Mouse (Mus musculus) lung, embryonic 16.5 days (tissue): ENCODE data around the gene Stk24. TPM values are rescaled to one million over a fixed set of nuclear protein-coding genes. Genes with fewer than 3 reads are reported as not detected.

Source experiments
- ATAC-seq: fragments of 200-750 bp; cut with Nextera tagmentation; 2 replicates; pipeline ENCODE4 v1.8.0; 2017; ENCODE audit warnings: low read depth, mild to moderate bottlenecking, moderate library complexity
- H3K27ac ChIP-seq: fragments of 300-500 bp; sonication (generic); 2 replicates; pipeline ENCODE4 v1.5.1; 2014; ENCODE audit warnings: mild to moderate bottlenecking, control low read depth, low read length
- H3K27me3 ChIP-seq: fragments of 300-500 bp; sonication (generic); 2 replicates; pipeline ENCODE4 v1.6.1; 2014; ENCODE audit warnings: low read depth, low read length, mixed read lengths; ENCODE audit not compliant: control insufficient read depth, insufficient read depth
- H3K36me3 ChIP-seq: fragments of 300-500 bp; sonication (generic); 2 replicates; pipeline ENCODE4 v1.6.1; 2014; ENCODE audit warnings: low read length; ENCODE audit not compliant: control insufficient read depth, insufficient read depth
- H3K4me1 ChIP-seq: fragments of 300-500 bp; sonication (generic); replicated peaks from 2 replicates; pipeline ENCODE4 v1.6.1; 2014; ENCODE audit warnings: low read length, mixed read lengths; ENCODE audit not compliant: control insufficient read depth, insufficient read depth
- H3K4me2 ChIP-seq: fragments of 300-500 bp; sonication (generic); 2 replicates; pipeline ENCODE4 v1.6.1; 2014; ENCODE audit warnings: low read depth, low read length, control low read depth
- H3K4me3 ChIP-seq: fragments of 300-500 bp; sonication (generic); 2 replicates; pipeline ENCODE4 v1.5.1; 2014; ENCODE audit warnings: mild to moderate bottlenecking, low read length, control low read depth
- H3K9ac ChIP-seq: fragments of 300-500 bp; sonication (generic); 2 replicates; pipeline ENCODE4 v1.6.1; 2014; ENCODE audit warnings: low read length, control low read depth
- H3K9me3 ChIP-seq: fragments of 300-500 bp; sonication (generic); 2 replicates; pipeline ENCODE4 v1.6.1; 2016; ENCODE audit warnings: low read length; ENCODE audit not compliant: control insufficient read depth
- WGBS: fragments of 180-500 bp; shearing (Covaris S2); extraction: QIAGEN DNeasy Blood & Tissue Kit; methylation state at CpG from one replicate; pipeline ENCODE4 v1.1.7; 2014; 5-methylcytosine and 5-hydroxymethylcytosine counted together
- polyA plus RNA-seq: library from polyadenylated mRNA; unstranded; fragments of >200 nt; fragmentation: Nextera tagmentation; extraction: Ambion mirVana; gene quantifications from 2 replicates; pipeline ENCODE4 v1.2.1, GENCODE M21; 2015

The Stk24 gene
- polyA plus RNA-seq, 1 experiment from 2014 or later, result 35.9 TPM

- no peaks in the 10 kb centered on the region for H3K9me3 ChIP-seq
- peaks cover 51% of the 10 kb centered on the region for H3K4me1 ChIP-seq
- H3K4me2 ChIP-seq, result no peak overlapping the region
- 68% methylated on average over 5 of the region's 5 CpGs for WGBS
- peak overlapping the region; percentile 14 for H3K27ac ChIP-seq
- H3K9ac ChIP-seq, result no peak overlapping the region
- H3K27me3 ChIP-seq, result no peaks in the 10 kb centered on the region
- H3K36me3 ChIP-seq, result no peaks in the 10 kb centered on the region
- no peak overlapping the region for H3K4me3 ChIP-seq
- ATAC-seq, result no peak
Observed at GRCm38 (mm10) chr14:121371911-121372820, 7.6 kb downstream of the Stk24 start.

- no peak for ATAC-seq
- Histone ChIP-seq H3K27me3 (no peaks in the 10 kb centered on the region), H3K4me3 (no peak overlapping the region), H3K4me2 (no peak overlapping the region), H3K36me3 (0 out of 2 replicates have a peak, but pooled peaks cover 2% of the 10 kb centered on the region), H3K9me3 (no peaks in the 10 kb centered on the region), H3K9ac (no peak overlapping the region), H3K27ac (no peak overlapping the region), H3K4me1 (peaks cover 57% of the 10 kb centered on the region)
- 53% methylated on average over 5 of the region's 5 CpGs for WGBS
Observed at GRCm38 (mm10) chr14:121369385-121369784, 10.4 kb downstream of the Stk24 start.

DNA sequence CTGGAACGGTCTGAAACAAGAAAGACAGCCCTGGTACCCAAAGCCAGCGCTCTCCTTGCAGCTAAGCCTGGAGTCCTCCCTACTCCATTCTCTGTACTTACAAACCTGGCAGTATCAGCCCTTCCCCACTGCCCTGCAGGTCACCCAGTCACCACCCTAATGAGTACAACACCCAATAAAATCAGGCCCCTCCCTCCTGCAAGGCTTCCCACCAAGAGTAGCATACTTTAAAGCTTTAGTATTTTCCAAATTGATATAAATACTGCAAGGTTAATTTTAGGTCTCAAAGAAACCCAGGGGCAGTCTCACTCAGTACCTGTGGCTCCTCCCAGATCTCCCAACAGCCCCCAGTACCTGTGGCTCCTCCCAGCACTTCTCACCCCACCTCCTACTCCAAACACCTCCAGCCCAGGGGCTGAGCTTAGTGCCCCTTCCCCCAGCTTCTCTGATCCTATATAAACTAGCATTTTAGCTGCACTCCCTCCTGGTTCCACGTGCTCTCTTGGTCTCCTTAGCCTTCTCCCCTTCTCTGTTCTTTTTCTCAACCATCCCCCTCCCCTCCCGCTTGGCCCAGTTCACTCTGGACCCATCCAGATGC, 11.6 kb downstream of the Stk24 start:
- Histone ChIP-seq H3K4me2 (no peak overlapping the region), H3K9me3 (no peaks in the 10 kb centered on the region), H3K9ac (peak overlapping the region; percentile 21; the same call in 1 of the 2 replicates), H3K4me1 (peaks cover 59% of the 10 kb centered on the region), H3K4me3 (no peak overlapping the region), H3K27me3 (no peaks in the 10 kb centered on the region), H3K36me3 (0 out of 2 replicates have a peak, but pooled peaks cover 2% of the 10 kb centered on the region), H3K27ac (peak overlapping the region; percentile 45; the same call in 1 of the 2 replicates)
- ATAC-seq, result peak; percentile 20; the same call in 1 of the 2 replicates
- 50% methylated on average over 4 of the region's 4 CpGs for WGBS

DNA sequence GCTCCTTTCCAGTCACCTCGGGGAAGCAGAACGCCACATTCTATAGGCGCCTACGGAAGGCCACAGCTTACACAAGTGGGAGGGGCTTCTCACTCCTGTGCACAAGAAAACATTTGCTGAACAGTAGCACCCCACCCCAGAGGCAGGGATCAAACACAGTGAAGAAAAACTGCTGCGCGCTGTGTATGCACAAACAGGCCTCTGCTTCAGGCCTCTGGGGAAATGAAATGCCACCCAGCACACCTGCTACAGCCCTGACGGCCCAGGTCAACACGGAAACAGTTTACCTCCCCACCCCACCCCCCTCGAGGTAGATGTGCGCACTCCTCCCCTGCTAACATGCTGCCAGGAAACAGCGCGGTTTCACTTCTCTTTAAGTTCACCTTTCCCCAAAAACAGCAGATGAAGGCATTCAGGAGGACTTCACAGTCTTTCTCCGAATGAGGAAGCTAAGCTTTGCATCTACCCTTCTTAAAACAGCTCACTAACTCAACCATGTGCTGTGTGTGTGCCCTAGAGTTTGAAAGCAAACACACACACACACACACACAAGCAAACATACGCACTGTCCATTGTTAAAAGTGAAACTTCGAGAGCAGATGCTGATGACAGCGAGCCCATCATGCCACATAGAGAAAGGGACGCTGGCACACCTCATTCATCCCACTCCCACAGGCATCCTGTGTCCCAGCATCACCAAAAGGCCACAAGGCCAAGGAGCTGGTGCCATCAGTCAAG, 13.7 kb downstream of the Stk24 start:
- Histone ChIP-seq H3K9ac (peak overlapping the region; percentile 12; the same call in 1 of the 2 replicates), H3K4me2 (0 out of 2 replicates have a peak overlapping the region, but pooled peaks have one; percentile 15), H3K9me3 (no peaks in the 10 kb centered on the region), H3K36me3 (0 out of 2 replicates have a peak, but pooled peaks cover 2% of the 10 kb centered on the region), H3K4me1 (peaks cover 68% of the 10 kb centered on the region), H3K27me3 (no peaks in the 10 kb centered on the region), H3K4me3 (no peak overlapping the region), H3K27ac (no peak overlapping the region)
- 41% methylated on average over 17 of the region's 17 CpGs for WGBS
- ATAC-seq, result 0 out of 2 replicates have a peak, but pooled peaks have one; percentile 6

GRCm38 (mm10) chr14:121365390-121365789, 14.4 kb downstream of the Stk24 start:
- H3K4me2 ChIP-seq, result no peak overlapping the region
- no peaks in the 10 kb centered on the region for H3K27me3 ChIP-seq
- H3K27ac ChIP-seq, result no peak overlapping the region
- peaks cover 68% of the 10 kb centered on the region for H3K4me1 ChIP-seq
- H3K9ac ChIP-seq, result no peak overlapping the region
- no peaks in the 10 kb centered on the region for H3K9me3 ChIP-seq
- ATAC-seq, result peak; percentile 15; the same call in 1 of the 2 replicates
- no peak overlapping the region for H3K4me3 ChIP-seq
- WGBS, result 35% methylated on average over 7 of the region's 7 CpGs
- H3K36me3 ChIP-seq, result 0 out of 2 replicates have a peak, but pooled peaks cover 2% of the 10 kb centered on the region

- Histone ChIP-seq H3K36me3 (0 out of 2 replicates have a peak, but pooled peaks cover 2% of the 10 kb centered on the region), H3K4me1 (peaks cover 69% of the 10 kb centered on the region)
Observed at GRCm38 (mm10) chr14:121364282-121364681, 15.5 kb downstream of the Stk24 start.

DNA sequence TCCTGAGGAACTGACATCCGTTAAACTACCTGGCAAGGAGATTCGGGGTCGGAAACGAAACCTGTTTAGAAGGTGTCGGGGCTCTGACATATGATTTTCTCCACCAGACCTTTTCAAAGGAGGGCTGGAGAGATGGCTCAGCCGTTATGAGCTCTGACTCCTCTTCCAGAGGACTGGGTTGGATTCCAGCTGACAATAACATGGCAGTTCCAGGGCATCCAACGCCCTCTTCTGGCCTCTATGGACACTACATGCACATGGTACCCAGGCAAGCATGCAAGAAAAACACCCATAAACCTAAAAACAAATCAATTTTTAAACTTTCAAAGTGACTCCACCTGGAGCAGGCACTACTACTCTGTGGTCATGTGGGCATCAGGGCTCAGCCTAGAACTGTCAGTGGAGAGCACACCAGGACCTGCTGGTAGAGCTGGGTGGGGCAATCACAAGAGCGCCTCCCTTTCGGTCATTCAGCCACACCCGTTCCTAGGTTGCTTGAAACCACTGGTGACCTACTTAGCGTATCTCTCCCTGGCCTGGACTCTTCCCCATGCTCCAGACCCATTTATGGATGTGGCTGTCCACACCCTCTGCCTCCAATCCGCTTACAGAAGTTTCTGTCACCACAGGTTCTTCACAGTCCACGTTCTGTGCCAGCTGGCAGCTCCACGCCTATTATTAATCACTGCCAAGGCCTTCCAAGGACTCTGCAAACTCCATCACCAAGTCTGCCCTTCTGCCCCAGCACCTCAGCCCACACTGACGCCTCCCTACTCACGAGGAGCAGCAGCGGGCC, 18.3 kb downstream of the Stk24 start:
- Histone ChIP-seq H3K9me3 (no peaks in the 10 kb centered on the region), H3K9ac (no peak overlapping the region), H3K27ac (no peak overlapping the region), H3K4me2 (no peak overlapping the region), H3K27me3 (no peaks in the 10 kb centered on the region), H3K4me1 (peaks cover 52% of the 10 kb centered on the region), H3K36me3 (0 out of 2 replicates have a peak, but pooled peaks cover 2% of the 10 kb centered on the region), H3K4me3 (no peak overlapping the region)
- ATAC-seq, result peak; percentile 60
- 60% methylated on average over 17 of the region's 17 CpGs for WGBS

More at GRCm38 (mm10) chr14:121364282-121364681, 15.5 kb downstream of the Stk24 start:
- H3K27ac ChIP-seq, result no peak overlapping the region
- H3K4me3 ChIP-seq, result no peak overlapping the region
- ATAC-seq, result no peak
- no peak overlapping the region for H3K4me2 ChIP-seq
- H3K9ac ChIP-seq, result no peak overlapping the region
- WGBS, result 95% methylated on average over 7 of the region's 7 CpGs
- no peaks in the 10 kb centered on the region for H3K27me3 ChIP-seq
- no peaks in the 10 kb centered on the region for H3K9me3 ChIP-seq

- no peaks in the 10 kb centered on the region for H3K27me3 ChIP-seq
- WGBS, result 68% methylated on average over 8 of the region's 8 CpGs
- no peaks in the 10 kb centered on the region for H3K9me3 ChIP-seq
- ATAC-seq, result no peak
- no peak overlapping the region for H3K9ac ChIP-seq
- peaks cover 48% of the 10 kb centered on the region for H3K4me1 ChIP-seq
- no peak overlapping the region for H3K27ac ChIP-seq
- no peak overlapping the region for H3K4me2 ChIP-seq
- H3K4me3 ChIP-seq, result no peak overlapping the region
- 0 out of 2 replicates have a peak, but pooled peaks cover 2% of the 10 kb centered on the region for H3K36me3 ChIP-seq
Observed at GRCm38 (mm10) chr14:121359850-121360249, 20.0 kb downstream of the Stk24 start.
